Comparison of ENCODE assay signal across 24 mouse cellular contexts in the genomic region with DNA sequence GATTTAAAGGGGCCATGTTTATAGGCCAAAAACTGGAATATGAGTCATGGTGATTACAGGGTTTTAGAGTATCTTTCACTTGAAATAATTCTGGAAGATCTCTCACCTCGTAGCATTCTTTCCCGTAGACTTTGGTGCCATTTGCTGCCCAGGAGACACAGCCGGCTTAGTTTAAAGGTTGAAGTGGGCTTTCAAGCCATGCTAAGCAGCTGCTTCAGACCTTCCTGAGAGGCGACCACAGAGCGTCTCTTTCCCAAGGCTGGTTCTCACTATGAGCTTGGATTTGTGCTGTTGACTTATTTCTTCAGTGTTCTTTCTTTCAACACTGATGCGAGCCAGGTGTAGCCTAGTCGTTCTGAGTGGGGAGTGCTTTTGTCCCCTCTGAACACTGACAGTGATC. TPM values are rescaled to one million over a fixed set of nuclear protein-coding genes. Genes with fewer than 3 reads are reported as not detected.
DNase-seq lines count a peak whose midpoint lies in the region; ATAC-seq and TF ChIP-seq lines count a peak whose summit lies in the region.
"Had no signal": no experiment of that assay in that cellular context is flagged by ENCODE, and none has a peak within 500 bp of the region (broad histone marks: within the 10 kb centered on the region; RNA-seq: fewer than 3 reads in every experiment).

No protein-coding gene starts in this region.

- no peaks in the 10 kb centered on the region for H3K9me3 ChIP-seq in kidney, postnatal 0 days (replicated peaks; ENCODE audit: low read length)
- no peaks in the 10 kb centered on the region for H3K9me3 ChIP-seq in lung, postnatal 0 days (ENCODE audit: low read length)
- H3K9me3 ChIP-seq: embryonic facial prominence, embryonic 10.5 days; embryonic facial prominence, embryonic 12.5 days; forebrain, embryonic 13.5 days; forebrain, embryonic 15.5 days; G1E had no signal

- intact Hi-C loops in heart, postnatal 10 days (cut with DNase I), result no loop called here

- H3K9ac ChIP-seq in kidney, postnatal 0 days (ENCODE audit: low read depth, low read length), result no peak overlapping the region
- H3K9ac ChIP-seq in lung, postnatal 0 days (replicated peaks; ENCODE audit: low read depth), result no peak overlapping the region
- H3K9ac ChIP-seq: embryonic facial prominence, embryonic 12.5 days; forebrain, embryonic 13.5 days; forebrain, embryonic 15.5 days had no signal

- WGBS in kidney, postnatal 0 days, result 52% methylated on average over 7 of the region's 7 CpGs
- WGBS in lung, postnatal 0 days, result 59% methylated on average over 7 of the region's 7 CpGs

- peak; percentile 68 for DNase-seq in heart, adult 11 months
- no peak for DNase-seq in heart, postnatal 10 days
- no peak for DNase-seq in kidney, postnatal 0 days (ENCODE audit: low spot score)
- DNase-seq in kidney, adult 8-10 months, result no peak
- DNase-seq in lung, postnatal 0 days (ENCODE audit: low spot score), result peak; percentile 51
- DNase-seq in lung, postnatal 14 days, result no peak
- DNase-seq: adrenal gland, adult 8-10 months; adrenal gland, postnatal 14 days; adrenal gland, postnatal 36 days; B cell, adult 2 months; cerebellum, adult 11-12 months; cerebellum, adult 2 months; cerebellum, adult 9-10 months; cerebellum, postnatal 10 days; cerebellum, postnatal 25 days had no signal

- no peak for TF ChIP-seq EP300 in lung, postnatal 0 days (IDR thresholded peaks at IDR 0.05)

- H3K36me3 ChIP-seq in kidney, postnatal 0 days (ENCODE audit: insufficient read depth, low read length), result no peaks in the 10 kb centered on the region; the same call in 1 of the 2 replicates
- no peaks in the 10 kb centered on the region for H3K36me3 ChIP-seq in lung, postnatal 0 days (ENCODE audit: insufficient read depth, low read length)

- no peak overlapping the region for H3K4me2 ChIP-seq in kidney, postnatal 0 days (ENCODE audit: low read length)
- no peak overlapping the region for H3K4me2 ChIP-seq in lung, postnatal 0 days (replicated peaks; ENCODE audit: low read depth, low read length)
- H3K4me2 ChIP-seq: embryonic facial prominence, embryonic 12.5 days; forebrain, embryonic 13.5 days; forebrain, embryonic 15.5 days had no signal

- H3K4me3 ChIP-seq in kidney, postnatal 0 days (replicated peaks; ENCODE audit: low read depth, low read length), result no peak overlapping the region
- no peak overlapping the region for H3K4me3 ChIP-seq in lung, postnatal 0 days (ENCODE audit: low read depth, low read length)
- H3K4me3 ChIP-seq: embryonic facial prominence, embryonic 10.5 days; embryonic facial prominence, embryonic 12.5 days; forebrain, embryonic 13.5 days; forebrain, embryonic 15.5 days had no signal

- H3K27ac ChIP-seq in kidney, postnatal 0 days, result 0 out of 2 replicates have a peak overlapping the region, but pooled peaks have one; percentile 25
- peak overlapping the region; percentile 20 for H3K27ac ChIP-seq in lung, postnatal 0 days (ENCODE audit: low read length)
- H3K27ac ChIP-seq: embryonic facial prominence, embryonic 10.5 days; embryonic facial prominence, embryonic 12.5 days; forebrain, embryonic 13.5 days; forebrain, embryonic 15.5 days had no signal

- H3K27me3 ChIP-seq in kidney, postnatal 0 days (ENCODE audit: insufficient read depth, low read length), result no peaks in the 10 kb centered on the region
- no peaks in the 10 kb centered on the region for H3K27me3 ChIP-seq in lung, postnatal 0 days (replicated peaks; ENCODE audit: insufficient read depth, low read length)
- H3K27me3 ChIP-seq: CH12.LX; embryonic facial prominence, embryonic 12.5 days; forebrain, embryonic 13.5 days; forebrain, embryonic 15.5 days; Patski had no signal

- TF ChIP-seq CTCF in kidney, postnatal 0 days (IDR thresholded peaks at IDR 0.05; ENCODE audit: low read depth), result no peak
- no peak for TF ChIP-seq CTCF in lung, postnatal 0 days (IDR thresholded peaks at IDR 0.05)

- H3K4me1 ChIP-seq in kidney, postnatal 0 days (replicated peaks; ENCODE audit: insufficient read depth, low read length), result no peaks in the 10 kb centered on the region
- peaks cover 13% of the 10 kb centered on the region for H3K4me1 ChIP-seq in lung, postnatal 0 days (ENCODE audit: insufficient read depth, low read depth, low read length)
- H3K4me1 ChIP-seq: forebrain, embryonic 13.5 days; forebrain, embryonic 15.5 days had no signal

- ATAC-seq in kidney, postnatal 0 days (replicated peaks; ENCODE audit: low FRiP score, low read depth), result no peak
- peak; percentile 36; the same call in 1 of the 2 replicates for ATAC-seq in lung, postnatal 0 days
- ATAC-seq: activated CD4-positive, CD25-positive, alpha-beta regulatory T cell, adult 4 months; CD4-positive, CD25-positive, alpha-beta regulatory T cell, adult 4 months; forebrain, embryonic 13.5 days; forebrain, embryonic 15.5 days; Patski had no signal

RNA-seq across cellular contexts. Expression of gene Rab3gap2, which starts 23.8 kb away (rescaled TPM):
- 10 to 100 TPM; 25.5 TPM for total RNA-seq in heart, postnatal 10 days (2021)
- 15.0 and 16.7 TPM in 2 replicates for polyA plus RNA-seq in kidney, postnatal 0 days (2015; fragmentation: Nextera tagmentation; extraction: Ambion mirVana)
- 14.5 and 15.1 TPM in 2 replicates for polyA plus RNA-seq in lung, postnatal 0 days (2015; fragmentation: Nextera tagmentation; extraction: Ambion mirVana)

Comparison
In these comparisons a context has a peak if more than half of its experiments do, and no peak if none do; other contexts are left out.
1. DNase-seq: peak in heart, adult 11 months (single experiment) and lung, postnatal 0 days (single experiment); none in heart, postnatal 10 days (0 of 2), kidney, postnatal 0 days (single experiment), kidney, adult 8-10 months (0 of 2) and lung, postnatal 14 days (single experiment).